In genomic region chr1:21402804-21403203, GRCm38 (mm10) we compare ENCODE assay signal across 33 mouse cellular contexts. TPM values are rescaled to one million over a fixed set of nuclear protein-coding genes. Genes with fewer than 3 reads are reported as not detected.
DNase-seq lines count a peak whose midpoint lies in the region; ATAC-seq and TF ChIP-seq lines count a peak whose summit lies in the region.
"Had no signal": no experiment of that assay in that cellular context is flagged by ENCODE, and none has a peak within 500 bp of the region (broad histone marks: within the 10 kb centered on the region; RNA-seq: fewer than 3 reads in every experiment).

No protein-coding gene starts in this region.

- peaks cover 0 to 2% of the 10 kb centered on the region in 2 experiments; a peak in 2 of 4 replicates for H3K4me1 ChIP-seq in heart, embryonic 14.5 days (ENCODE audit: control insufficient read depth in 2 of 2, insufficient read depth in 2 of 2, low read length in 2 of 2)
- H3K4me1 ChIP-seq in heart, embryonic 12.5 days (replicated peaks) = no peaks in the 10 kb centered on the region
- H3K4me1 ChIP-seq in liver, postnatal 0 days (ENCODE audit: insufficient read depth) = no peaks in the 10 kb centered on the region
- H3K4me1 ChIP-seq: hindbrain, embryonic 13.5 days; kidney, embryonic 15.5 days; limb, embryonic 10.5 days; limb, embryonic 15.5 days; liver, embryonic 13.5 days had no signal

- no peak overlapping the region for H3K4me3 ChIP-seq in heart, embryonic 14.5 days (ENCODE audit: control insufficient read depth in 1 of 2, insufficient read depth in 1 of 2, low read depth in 1 of 2, low read length in 2 of 2)
- no peak overlapping the region for H3K4me3 ChIP-seq in heart, embryonic 12.5 days
- H3K4me3 ChIP-seq in liver, postnatal 0 days (ENCODE audit: low read depth, low read length) = no peak overlapping the region
- H3K4me3 ChIP-seq: erythroblast, embryonic 14.5 days; gastrocnemius, adult 2 months; hindbrain, embryonic 13.5 days; kidney, embryonic 15.5 days; layer of hippocampus, adult 2 months; limb, embryonic 10.5 days; limb, embryonic 15.5 days; liver, embryonic 13.5 days had no signal

- TF ChIP-seq EP300 in liver, postnatal 0 days (IDR thresholded peaks at IDR 0.05; ENCODE audit: low read depth) = no peak

- H3K27me3 ChIP-seq in heart, embryonic 14.5 days (ENCODE audit: control insufficient read depth, insufficient read depth, low read length) = no peaks in the 10 kb centered on the region
- H3K27me3 ChIP-seq in heart, embryonic 12.5 days (replicated peaks) = no peaks in the 10 kb centered on the region
- H3K27me3 ChIP-seq in liver, postnatal 0 days (ENCODE audit: insufficient read depth, low read length) = no peaks in the 10 kb centered on the region
- H3K27me3 ChIP-seq: hindbrain, embryonic 13.5 days; kidney, embryonic 15.5 days; limb, embryonic 15.5 days; liver, embryonic 13.5 days had no signal

- H3K9me3 ChIP-seq in heart, embryonic 14.5 days (ENCODE audit: control insufficient read depth, low read length) = no peaks in the 10 kb centered on the region
- no peaks in the 10 kb centered on the region for H3K9me3 ChIP-seq in heart, embryonic 12.5 days (replicated peaks)
- H3K9me3 ChIP-seq in liver, postnatal 0 days (ENCODE audit: low read length) = no peaks in the 10 kb centered on the region
- H3K9me3 ChIP-seq: hindbrain, embryonic 13.5 days; kidney, embryonic 15.5 days; limb, embryonic 10.5 days; limb, embryonic 15.5 days; liver, embryonic 13.5 days had no signal

- H3K36me3 ChIP-seq in heart, embryonic 14.5 days (ENCODE audit: control insufficient read depth, insufficient read depth, low read length) = peaks cover 12% of the 10 kb centered on the region; the same call in 1 of the 2 replicates
- peaks cover 20% of the 10 kb centered on the region; the same call in 1 of the 2 replicates for H3K36me3 ChIP-seq in heart, embryonic 12.5 days
- no peaks in the 10 kb centered on the region for H3K36me3 ChIP-seq in liver, postnatal 0 days (replicated peaks; ENCODE audit: insufficient read depth, low read length)
- H3K36me3 ChIP-seq: hindbrain, embryonic 13.5 days; kidney, embryonic 15.5 days; limb, embryonic 10.5 days; limb, embryonic 15.5 days; liver, embryonic 13.5 days had no signal

- ATAC-seq in heart, embryonic 14.5 days (ENCODE audit: insufficient number of reproducible peaks, insufficient read depth, low FRiP score, low read depth) = peak; percentile 61
- no peak for ATAC-seq in heart, embryonic 12.5 days (ENCODE audit: insufficient number of reproducible peaks, low FRiP score)
- ATAC-seq in liver, postnatal 0 days = no peak
- ATAC-seq: forebrain, embryonic 16.5 days; intestine, embryonic 16.5 days had no signal

- no peak overlapping the region for H3K4me2 ChIP-seq in heart, embryonic 14.5 days (ENCODE audit: low read length)
- no peak overlapping the region for H3K4me2 ChIP-seq in heart, embryonic 12.5 days
- no peak overlapping the region for H3K4me2 ChIP-seq in liver, postnatal 0 days (ENCODE audit: low read depth, low read length)
- H3K4me2 ChIP-seq: hindbrain, embryonic 13.5 days; kidney, embryonic 15.5 days; limb, embryonic 15.5 days; liver, embryonic 13.5 days had no signal

- TF ChIP-seq CTCF in liver, postnatal 0 days (IDR thresholded peaks at IDR 0.05; ENCODE audit: low read depth) = no peak

- DNase-seq in heart, adult 18-20 months = no peak
- DNase-seq in heart, postnatal 14 days = peak; percentile 4 to 16
- peak; percentile 20 for DNase-seq in testis, postnatal 14 days (ENCODE audit: low spot score)
- DNase-seq in testis, postnatal 10 days (ENCODE audit: low spot score) = no peak
- DNase-seq in liver, postnatal 0 days = no peak
- DNase-seq: adrenal gland, postnatal 10 days; cerebellum, adult 11 months; gastrocnemius, adult 2 months; gastrocnemius, postnatal 36 days; heart, postnatal 36 days; kidney, postnatal 25 days; liver, embryonic 13.5 days; lung, adult 2 months; lung, postnatal 10 days; midbrain, embryonic 14.5 days had no signal

- H3K27ac ChIP-seq in heart, embryonic 14.5 days (replicated peaks in 1 of 2; ENCODE audit: control insufficient read depth in 1 of 2, insufficient read depth in 1 of 2, low read depth in 2 of 2, low read length in 2 of 2) = 0 out of 4 replicates have a peak overlapping the region, but pooled peaks of 1 of the 2 experiments have one; percentile 33
- H3K27ac ChIP-seq in heart, embryonic 12.5 days (ENCODE audit: poor library complexity, severe bottlenecking) = no peak overlapping the region
- no peak overlapping the region for H3K27ac ChIP-seq in liver, postnatal 0 days (ENCODE audit: low read depth)
- H3K27ac ChIP-seq: gastrocnemius, adult 2 months; hindbrain, embryonic 13.5 days; kidney, embryonic 15.5 days; layer of hippocampus, adult 2 months; limb, embryonic 10.5 days; limb, embryonic 15.5 days; liver, embryonic 13.5 days; macrophage had no signal

- H3K9ac ChIP-seq in heart, embryonic 14.5 days (ENCODE audit: low read length) = no peak overlapping the region
- no peak overlapping the region for H3K9ac ChIP-seq in heart, embryonic 12.5 days
- no peak overlapping the region for H3K9ac ChIP-seq in liver, postnatal 0 days (replicated peaks)
- H3K9ac ChIP-seq: hindbrain, embryonic 13.5 days; kidney, embryonic 15.5 days; limb, embryonic 15.5 days; liver, embryonic 13.5 days had no signal

- intact Hi-C loops in heart, postnatal 14 days (cut with DNase I) = no loop called here

- WGBS in heart, embryonic 14.5 days = 21% methylated on average over 8 of the region's 8 CpGs
- 35% methylated on average over 8 of the region's 8 CpGs for WGBS in heart, embryonic 12.5 days
- 81% methylated on average over 8 of the region's 8 CpGs for WGBS in liver, postnatal 0 days (ENCODE audit: insufficient replicate concordance)

RNA-seq across cellular contexts. Expression of gene Khdc1b, which starts 19.4 kb away (rescaled TPM):
- polyA plus RNA-seq in heart, embryonic 14.5 days (2014; fragmentation: Nextera tagmentation; extraction: Ambion mirVana) = 0.08 TPM in 1 of 2 replicates, not detected in the other
- total RNA-seq in heart, adult 18-20 months (2021) = not detected
- not detected for total RNA-seq in heart, postnatal 14 days (2021)
- 0.10 TPM in 1 of 2 replicates, not detected in the other for polyA plus RNA-seq in heart, embryonic 12.5 days (2016; fragmentation: Nextera tagmentation; extraction: Ambion mirVana)
- polyA plus RNA-seq in liver, postnatal 0 days (2015; fragmentation: Nextera tagmentation; extraction: Ambion mirVana) = not detected in 2 replicates
- total RNA-seq: ES-E14; gastrocnemius, adult 2 months; gastrocnemius, postnatal 36 days; heart, postnatal 36 days; layer of hippocampus, adult 2 months; layer of hippocampus, postnatal 25 days; left cerebral cortex, adult 8-10 months had no signal
- polyA plus RNA-seq: cortical plate, adult 2 months; embryonic facial prominence, embryonic 14.5 days; erythroblast, embryonic 14.5 days; forebrain, embryonic 11.5 days; forebrain, embryonic 16.5 days; hindbrain, embryonic 13.5 days; kidney, embryonic 15.5 days; limb, embryonic 10.5 days; limb, embryonic 15.5 days; liver, embryonic 13.5 days; lung, adult 2 months; macrophage had no signal

RNA-seq across cellular contexts. Expression of gene Khdc1c, which starts 34.7 kb away (rescaled TPM):
- polyA plus RNA-seq in heart, embryonic 14.5 days (2014; fragmentation: Nextera tagmentation; extraction: Ambion mirVana) = not detected in 2 replicates
- not detected for total RNA-seq in heart, adult 18-20 months (2021)
- not detected for total RNA-seq in heart, postnatal 14 days (2021)
- not detected in 2 replicates for polyA plus RNA-seq in heart, embryonic 12.5 days (2016; fragmentation: Nextera tagmentation; extraction: Ambion mirVana)
- not detected in 2 replicates for polyA plus RNA-seq in liver, postnatal 0 days (2015; fragmentation: Nextera tagmentation; extraction: Ambion mirVana)
- total RNA-seq: adrenal gland, postnatal 10 days; ES-E14; gastrocnemius, adult 2 months; gastrocnemius, postnatal 36 days; heart, postnatal 36 days; layer of hippocampus, adult 2 months; layer of hippocampus, postnatal 25 days; left cerebral cortex, adult 8-10 months had no signal
- polyA plus RNA-seq: cortical plate, adult 2 months; embryonic facial prominence, embryonic 14.5 days; erythroblast, embryonic 14.5 days; forebrain, embryonic 11.5 days; forebrain, embryonic 16.5 days; hindbrain, embryonic 13.5 days; intestine, embryonic 16.5 days; kidney, embryonic 15.5 days; limb, embryonic 10.5 days; limb, embryonic 15.5 days; liver, embryonic 13.5 days; lung, adult 2 months; macrophage; midbrain, embryonic 14.5 days; neural tube, embryonic 14.5 days had no signal

RNA-seq across cellular contexts. Expression of gene Khdc1a, which starts 53.4 kb away (rescaled TPM):
- polyA plus RNA-seq in heart, embryonic 14.5 days (2014; fragmentation: Nextera tagmentation; extraction: Ambion mirVana) = not detected in 2 replicates
- not detected for total RNA-seq in heart, adult 18-20 months (2021)
- not detected for total RNA-seq in heart, postnatal 14 days (2021)
- not detected in 2 replicates for polyA plus RNA-seq in heart, embryonic 12.5 days (2016; fragmentation: Nextera tagmentation; extraction: Ambion mirVana)
- not detected in 2 replicates for polyA plus RNA-seq in liver, postnatal 0 days (2015; fragmentation: Nextera tagmentation; extraction: Ambion mirVana)
- total RNA-seq: adrenal gland, postnatal 10 days; ES-E14; gastrocnemius, adult 2 months; gastrocnemius, postnatal 36 days; heart, postnatal 36 days; layer of hippocampus, adult 2 months; layer of hippocampus, postnatal 25 days; left cerebral cortex, adult 8-10 months had no signal
- polyA plus RNA-seq: cortical plate, adult 2 months; embryonic facial prominence, embryonic 14.5 days; erythroblast, embryonic 14.5 days; forebrain, embryonic 11.5 days; forebrain, embryonic 16.5 days; hindbrain, embryonic 13.5 days; intestine, embryonic 16.5 days; kidney, embryonic 15.5 days; limb, embryonic 10.5 days; limb, embryonic 15.5 days; liver, embryonic 13.5 days; lung, adult 2 months; macrophage; midbrain, embryonic 14.5 days; neural tube, embryonic 14.5 days had no signal

Comparison
In these comparisons a context has a peak if more than half of its experiments do, and no peak if none do; other contexts are left out.
1. DNase-seq: peak in heart, postnatal 14 days (2 of 2) and testis, postnatal 14 days (single experiment); none in heart, adult 18-20 months (0 of 2), testis, postnatal 10 days (single experiment) and liver, postnatal 0 days (single experiment).